Mouse (Mus musculus): ENCODE measurements around the gene Gstm7.

DNA sequence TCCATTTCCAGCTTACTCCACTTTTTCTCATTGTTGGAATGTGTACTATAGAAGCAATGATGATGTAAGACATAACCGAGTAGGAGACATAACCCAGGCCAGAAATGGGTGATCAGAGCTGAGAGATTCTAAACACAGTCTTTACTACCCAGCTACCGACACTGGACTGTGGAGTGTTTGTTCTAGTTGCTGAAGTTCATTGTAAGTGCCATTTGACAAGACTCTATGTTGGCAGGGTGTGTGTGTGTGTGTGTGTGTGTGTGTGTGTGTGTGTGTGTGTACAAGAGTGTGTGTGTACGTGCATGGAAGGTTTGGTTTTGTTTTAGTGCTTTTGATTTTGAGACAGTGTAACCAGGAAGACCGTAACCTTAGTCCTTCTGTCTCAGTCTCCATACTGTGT lies 1.9 kb downstream of the Gstm7 start:
- no peak for TF ChIP-seq CTCF (IDR thresholded peaks at IDR 0.05; ENCODE audit: control insufficient read depth, insufficient read depth, low read length)
- no peak for TF ChIP-seq POLR2A (IDR thresholded peaks at IDR 0.05; ENCODE audit: borderline replicate concordance, control insufficient read depth, low read depth, low read length)
